In genomic region chr15:77104349-77105158, GRCm38 (mm10) we compare ENCODE assay signal across 11 mouse cellular contexts. TPM values are rescaled to one million over a fixed set of nuclear protein-coding genes. Genes with fewer than 3 reads are reported as not detected.
DNase-seq lines count a peak whose midpoint lies in the region; ATAC-seq and TF ChIP-seq lines count a peak whose summit lies in the region.
"Had no signal": no experiment of that assay in that cellular context is flagged by ENCODE, and none has a peak within 500 bp of the region (broad histone marks: within the 10 kb centered on the region; RNA-seq: fewer than 3 reads in every experiment).

No protein-coding gene starts in this region.

- H3K4me3 ChIP-seq in forebrain, embryonic 10.5 days, result no peak overlapping the region
- no peak overlapping the region for H3K4me3 ChIP-seq in forebrain, embryonic 11.5 days (ENCODE audit: low read depth, low read length)
- no peak overlapping the region for H3K4me3 ChIP-seq in left cerebral cortex, adult 2 months
- no peak overlapping the region for H3K4me3 ChIP-seq in limb, embryonic 13.5 days

- 87% methylated on average over 10 of the region's 10 CpGs for WGBS in forebrain, embryonic 10.5 days
- WGBS in forebrain, embryonic 11.5 days, result 82% methylated on average over 10 of the region's 10 CpGs
- WGBS in limb, embryonic 13.5 days, result 77% methylated on average over 10 of the region's 10 CpGs

- H3K27ac ChIP-seq in forebrain, embryonic 10.5 days, result peak overlapping the region; percentile 35; the same call in 1 of the 2 replicates
- H3K27ac ChIP-seq in forebrain, embryonic 11.5 days (ENCODE audit: low read depth, low read length), result no peak overlapping the region
- peak overlapping the region; percentile 3; the same call in 1 of the 2 replicates for H3K27ac ChIP-seq in left cerebral cortex, adult 2 months
- peak overlapping the region; percentile 48; the same call in 1 of the 2 replicates for H3K27ac ChIP-seq in limb, embryonic 13.5 days
- H3K27ac ChIP-seq: liver, embryonic 14.5 days had no signal

- no peak for ATAC-seq in forebrain, embryonic 11.5 days (replicated peaks; ENCODE audit: low FRiP score)
- ATAC-seq in limb, embryonic 13.5 days (ENCODE audit: low FRiP score, low read depth), result no peak

- no peaks in the 10 kb centered on the region for H3K27me3 ChIP-seq in forebrain, embryonic 10.5 days (ENCODE audit: poor library complexity, severe bottlenecking)
- no peaks in the 10 kb centered on the region for H3K27me3 ChIP-seq in forebrain, embryonic 11.5 days (ENCODE audit: control insufficient read depth, insufficient read depth, low read length)
- no peaks in the 10 kb centered on the region for H3K27me3 ChIP-seq in limb, embryonic 13.5 days

- no peak for TF ChIP-seq CTCF in left cerebral cortex, adult 2 months (IDR thresholded peaks at IDR 0.05)

- DNase-seq in forebrain, embryonic 10.5 days (ENCODE audit: extremely low spot score, low spot score), result no peak
- no peak for DNase-seq in forebrain, embryonic 11.5 days (ENCODE audit: low spot score)
- no peak for DNase-seq in left cerebral cortex, adult 2 months (ENCODE audit: extremely low spot score in 1 of 2, low spot score in 2 of 2)
- no peak for DNase-seq in left cerebral cortex, postnatal 4 days
- peak; percentile 31 for DNase-seq in MN1 (ENCODE audit: low spot score)
- no peak for DNase-seq in thymus, adult 18-20 months
- DNase-seq in urinary bladder, postnatal 25 days (ENCODE audit: low spot score), result no peak
- DNase-seq: cerebellum, adult 2 months; spleen, adult 18-20 months had no signal

- intact Hi-C loops in left cerebral cortex, adult 2 months (cut with DNase I), result no loop called here
- intact Hi-C loops in left cerebral cortex, postnatal 4 days (cut with DNase I), result no loop called here

- H3K4me1 ChIP-seq in forebrain, embryonic 10.5 days, result peaks cover 8% of the 10 kb centered on the region
- no peaks in the 10 kb centered on the region for H3K4me1 ChIP-seq in forebrain, embryonic 11.5 days (replicated peaks; ENCODE audit: control insufficient read depth, insufficient read depth, low read length)
- H3K4me1 ChIP-seq in limb, embryonic 13.5 days, result no peaks in the 10 kb centered on the region

- no peak overlapping the region for H3K4me2 ChIP-seq in forebrain, embryonic 11.5 days (ENCODE audit: low read depth, low read length, severe bottlenecking)
- no peak overlapping the region for H3K4me2 ChIP-seq in limb, embryonic 13.5 days (replicated peaks)

- H3K9me3 ChIP-seq in forebrain, embryonic 10.5 days, result no peaks in the 10 kb centered on the region
- no peaks in the 10 kb centered on the region for H3K9me3 ChIP-seq in forebrain, embryonic 11.5 days (ENCODE audit: control insufficient read depth, low read length)
- no peaks in the 10 kb centered on the region for H3K9me3 ChIP-seq in limb, embryonic 13.5 days

- H3K9ac ChIP-seq in forebrain, embryonic 11.5 days (ENCODE audit: low read length), result no peak overlapping the region
- H3K9ac ChIP-seq in limb, embryonic 13.5 days, result no peak overlapping the region
- H3K9ac ChIP-seq: liver, embryonic 14.5 days had no signal

- H3K36me3 ChIP-seq in forebrain, embryonic 10.5 days (replicated peaks), result peaks cover 34% of the 10 kb centered on the region
- H3K36me3 ChIP-seq in forebrain, embryonic 11.5 days (ENCODE audit: control insufficient read depth, insufficient read depth, low read length), result no peaks in the 10 kb centered on the region
- peaks cover 45% of the 10 kb centered on the region for H3K36me3 ChIP-seq in limb, embryonic 13.5 days

RNA-seq across cellular contexts. Expression of gene Mb, which starts 54.1 kb away (rescaled TPM):
- 0.20 and 0.27 TPM in 2 replicates for polyA plus RNA-seq in forebrain, embryonic 10.5 days (2016; fragmentation: Nextera tagmentation; extraction: Ambion mirVana)
- not detected in 2 replicates for polyA plus RNA-seq in forebrain, embryonic 11.5 days (2014; fragmentation: Nextera tagmentation; extraction: Ambion mirVana)
- under 1 TPM in 1 of 2 experiments, not detected in 1; 0.33 TPM for total RNA-seq in left cerebral cortex, adult 2 months (2021)
- total RNA-seq in left cerebral cortex, postnatal 4 days (2021), result not detected
- 10.1 and 13.6 TPM in 2 replicates for polyA plus RNA-seq in limb, embryonic 13.5 days (2015; fragmentation: Nextera tagmentation; extraction: Ambion mirVana)
